Mouse (Mus musculus) CH12.LX (cell line): Measurements from ENCODE around the gene Atrnl1. TPM values are rescaled to one million over a fixed set of nuclear protein-coding genes. Genes with fewer than 3 reads are reported as not detected.

Experiments used
- DNase-seq: peaks from one replicate; pipeline ENCODE4 v3.0.0-alpha.2; 2013; ENCODE audit errors: extremely low read depth
- H3K27ac ChIP-seq: 2 replicates; pipeline ENCODE4 v1.5.1; 2012; ENCODE audit warnings: low read depth, mild to moderate bottlenecking, control low read depth, moderate library complexity; ENCODE audit not compliant: insufficient read depth
- H3K27me3 ChIP-seq: replicated peaks from 2 replicates; pipeline ENCODE3; 2012; ENCODE audit warnings: inconsistent platforms
- H3K36me3 ChIP-seq, 2 experiments: replicated peaks in 1 of 2; 2 replicates each; pipeline versions ENCODE3 to v1.6.1; 2012; ENCODE audit warnings: inconsistent platforms in 1 of 2, low read length in 1 of 2, mild to moderate bottlenecking in 1 of 2, mixed read lengths in 1 of 2, moderate library complexity in 1 of 2; ENCODE audit not compliant: control insufficient read depth in 1 of 2, insufficient read depth in 1 of 2
- H3K4me1 ChIP-seq, 2 experiments: 2 replicates each; pipeline ENCODE4 v1.6.1; 2012; ENCODE audit warnings: inconsistent platforms in 1 of 2, moderate library complexity in 1 of 2; ENCODE audit not compliant: insufficient read depth in 2 of 2, control insufficient read depth in 1 of 2
- H3K4me2 ChIP-seq: 2 replicates; pipeline ENCODE4 v1.6.1; 2012; ENCODE audit warnings: low read depth, mild to moderate bottlenecking, control low read depth; ENCODE audit not compliant: poor library complexity, insufficient read depth, severe bottlenecking
- H3K4me3 ChIP-seq, 3 experiments: fragments of 150-350 bp in 1 of 3; sonication (generic) in 1 of 3; replicated peaks in 1 of 3; 2 replicates each; pipeline versions ENCODE3 to v1.5.1; 2011 to 2012; ENCODE audit warnings: low read depth in 2 of 3, low read length in 2 of 3, mild to moderate bottlenecking in 2 of 3, moderate library complexity in 2 of 3, control low read depth in 1 of 3, improper control_type of control experiment in 1 of 3, inconsistent platforms in 1 of 3, mixed read lengths in 1 of 3; ENCODE audit not compliant: poor library complexity in 1 of 3
- H3K79me2 ChIP-seq: replicated peaks from 2 replicates; pipeline ENCODE4 v1.6.1; 2012; ENCODE audit warnings: mild to moderate bottlenecking, moderate library complexity; ENCODE audit not compliant: control insufficient read depth, poor library complexity, insufficient read depth, severe bottlenecking; ENCODE audit errors: extremely low read depth
- H3K9ac ChIP-seq: 2 replicates; pipeline ENCODE4 v1.6.1; 2012; ENCODE audit warnings: low read depth, mild to moderate bottlenecking, control low read depth, moderate library complexity; ENCODE audit not compliant: insufficient read depth
- H3K9me3 ChIP-seq: replicated peaks from 2 replicates; pipeline ENCODE3; 2012; ENCODE audit warnings: low read length, inconsistent platforms, mixed read lengths
- CHD1 ChIP-seq: IDR thresholded peaks from 2 replicates; pipeline ENCODE4 v1.6.1; 2012; ENCODE audit warnings: low read depth, low read length, improper control_type of control experiment, inconsistent platforms
- CHD2 ChIP-seq: IDR thresholded peaks from 2 replicates; pipeline ENCODE4 v1.6.1; 2011; ENCODE audit warnings: low read length, improper control_type of control experiment
- CTCF ChIP-seq, 2 experiments: IDR thresholded peaks in 1 of 2; conservative IDR thresholded peaks in 1 of 2; 2 replicates each; pipeline ENCODE4 v1.5.1; 2011 to 2012; ENCODE audit warnings: low read depth in 2 of 2, low read length in 2 of 2, improper control_type of control experiment in 1 of 2, inconsistent platforms in 1 of 2, mild to moderate bottlenecking in 1 of 2, moderate library complexity in 1 of 2
- ETS1 ChIP-seq: conservative IDR thresholded peaks from 2 replicates; pipeline ENCODE4 v1.6.1; 2012; ENCODE audit warnings: low read depth, mild to moderate bottlenecking, inconsistent platforms, low read length, improper control_type of control experiment, moderate library complexity
- IRF4 ChIP-seq: IDR thresholded peaks from 2 replicates; pipeline ENCODE4 v1.6.1; 2014; ENCODE audit warnings: low read depth, mild to moderate bottlenecking, inconsistent platforms, low read length, improper control_type of control experiment
- MAFK ChIP-seq: IDR thresholded peaks from 2 replicates; pipeline ENCODE4 v1.6.1; 2011; ENCODE audit warnings: low read length, improper control_type of control experiment; ENCODE audit not compliant: insufficient replicate concordance
- MAX ChIP-seq: IDR thresholded peaks from 2 replicates; pipeline ENCODE4 v1.6.1; 2011; ENCODE audit warnings: low read length, improper control_type of control experiment
- MYC ChIP-seq: IDR thresholded peaks from 2 replicates; pipeline ENCODE4 v1.6.1; 2011; ENCODE audit warnings: low read depth, mild to moderate bottlenecking, improper control_type of control experiment, low read length
- PAX5 ChIP-seq: IDR thresholded peaks from 2 replicates; pipeline ENCODE4 v1.6.1; 2012; ENCODE audit warnings: low read length, inconsistent platforms, mixed read lengths
- RAD21 ChIP-seq: IDR thresholded peaks from 2 replicates; pipeline ENCODE4 v1.6.1; 2011; ENCODE audit warnings: low read depth, mild to moderate bottlenecking, low read length, improper control_type of control experiment, moderate library complexity
- SIN3A ChIP-seq: IDR thresholded peaks from 2 replicates; pipeline ENCODE4 v1.6.1; 2012; ENCODE audit warnings: low read length, improper control_type of control experiment, inconsistent platforms
- SMC3 ChIP-seq: IDR thresholded peaks from 2 replicates; pipeline ENCODE4 v1.6.1; 2011; ENCODE audit warnings: low read depth, low read length, improper control_type of control experiment
- TCF12 ChIP-seq: IDR thresholded peaks from 2 replicates; pipeline ENCODE4 v1.6.1; 2014; ENCODE audit warnings: low read depth, mild to moderate bottlenecking, inconsistent platforms, low read length, improper control_type of control experiment
- USF1 ChIP-seq: IDR thresholded peaks from 2 replicates; pipeline ENCODE4 v1.6.1; 2014; ENCODE audit warnings: low read depth, mild to moderate bottlenecking, inconsistent platforms, low read length, improper control_type of control experiment
- USF2 ChIP-seq: conservative IDR thresholded peaks from 2 replicates; pipeline ENCODE4 v1.6.1; 2011; ENCODE audit warnings: low read depth, low read length, improper control_type of control experiment
- ZC3H11A ChIP-seq: IDR thresholded peaks from 2 replicates; pipeline ENCODE4 v1.6.1; 2012; ENCODE audit warnings: low read depth, mild to moderate bottlenecking, inconsistent platforms, low read length, improper control_type of control experiment
- dilution Hi-C: fragments of 300-500 bp; cut with MboI; formaldehyde crosslinking; loops from 2 replicates; pipeline ENCODE4 v1.14.3; 2020; ENCODE audit warnings: low sequenced_read_pairs; ENCODE audit not compliant: extremely low pct_unique_long_range_greater_than_20kb, extremely low pct_ligation_motif_present
- in situ Hi-C: fragments of 300-500 bp; cut with MboI; formaldehyde crosslinking; loops from 3 replicates; pipeline ENCODE4 v1.14.3; 2019; ENCODE audit warnings: low sequenced_read_pairs, low pct_ligation_motif_present, low pct_unique_long_range_greater_than_20kb, mixed read lengths
- polyA plus RNA-seq: library from polyadenylated mRNA; unstranded; fragments of >175 nt; gene quantifications from 2 replicates; pipeline ENCODE4 v1.2.1, GENCODE M21; 2012; ENCODE audit warnings: low read depth; ENCODE audit not compliant: insufficient read length
- total RNA-seq, 2 experiments: library from RNA; depleted of rRNA; stranded (reverse); fragments of 300-350 nt in 1 of 2; fragments of >200 nt in 1 of 2; gene quantifications; 2 replicates each; pipeline ENCODE4 v1.2.3; 2012 to 2014

Atrnl1 gene
- total and polyA plus RNA-seq, 3 experiments = 1.9 TPM

- Histone ChIP-seq H3K4me2 (no peak overlapping the region), H3K79me2 (no peaks in the 10 kb centered on the region), H3K27me3 (no peaks in the 10 kb centered on the region), H3K9ac (no peak overlapping the region), H3K9me3 (no peaks in the 10 kb centered on the region), H3K4me3 (no peak overlapping the region), H3K36me3 (no peaks in the 10 kb centered on the region), H3K4me1 (no peaks in the 10 kb centered on the region; a peak in 1 of 4 replicates)
- dilution Hi-C loops (no loop called here), in situ Hi-C loops (no loop called here)
- DNase-seq = no peak
- TF ChIP-seq MAFK (peak; percentile 52; the same call in 1 of the 2 replicates), ETS1 (no peak)
- TF ChIP-seq, all 38 proteins: peak for 1
- H3K27ac ChIP-seq = no peak overlapping the region
Measured at GRCm38 (mm10) chr19:58161569-58161968, 550.7 kb downstream of the Atrnl1 start.

GRCm38 (mm10) chr19:58164896-58165634 is 554.2 kb downstream of the Atrnl1 start:
- Histone ChIP-seq H3K27ac (no peak overlapping the region), H3K27me3 (no peaks in the 10 kb centered on the region), H3K9ac (no peak overlapping the region), H3K36me3 (no peaks in the 10 kb centered on the region), H3K9me3 (no peaks in the 10 kb centered on the region), H3K4me1 (no peaks in the 10 kb centered on the region), H3K4me2 (no peak overlapping the region), H3K79me2 (no peaks in the 10 kb centered on the region), H3K4me3 (no peak overlapping the region)
- DNase-seq = no peak
- in situ Hi-C loops (no loop called here), dilution Hi-C loops (no loop called here)
- no peak for TF ChIP-seq ZC3H11A
- no peak for TF ChIP-seq PAX5
- TF ChIP-seq TCF12 = no peak
- no peak for TF ChIP-seq USF2
- no peak for TF ChIP-seq MYC
- TF ChIP-seq SMC3 = no peak
- TF ChIP-seq SIN3A = no peak
- TF ChIP-seq CHD1 = no peak
- TF ChIP-seq CTCF (conservative IDR thresholded peaks at IDR 0.05 in 1 of 2, IDR thresholded peaks at IDR 0.05 in 1 of 2; ENCODE audit: low read depth in 2 of 2, low read length in 2 of 2) = no peak
- no peak for TF ChIP-seq RAD21
- TF ChIP-seq USF1 = no peak
- no peak for TF ChIP-seq IRF4
- TF ChIP-seq CHD2 = no peak
- no peak for TF ChIP-seq MAX
